Mouse (Mus musculus): ENCODE data around the gene Bcdin3d. TPM values are rescaled to one million over a fixed set of nuclear protein-coding genes. Genes with fewer than 3 reads are reported as not detected.

The Bcdin3d gene
- total and polyA plus RNA-seq, 2 experiments from 2014 or later, result 10.1 to 12.7 TPM

GRCm38 (mm10) chr15:99442358-99442757, 32.2 kb downstream of the Bcdin3d start:
- ATAC-seq (no peak), DNase-seq (ENCODE audit: low spot score) (no peak)
- Histone ChIP-seq H3K4me1 (ENCODE audit: insufficient read depth, low read length) (peaks cover 11% of the 10 kb centered on the region; the same call in 1 of the 2 replicates), H3K4me2 (ENCODE audit: low read depth, low read length) (no peak overlapping the region), H3K4me3 (ENCODE audit: low read length) (no peak overlapping the region), H3K9me3 (ENCODE audit: low read length) (no peaks in the 10 kb centered on the region), H3K27ac (no peak overlapping the region), H3K36me3 (ENCODE audit: insufficient read depth, low read length) (no peaks in the 10 kb centered on the region), H3K9ac (replicated peaks; ENCODE audit: low read length) (no peak overlapping the region), H3K27me3 (ENCODE audit: insufficient read depth, low read length) (no peaks in the 10 kb centered on the region)
- WGBS, result 85% methylated on average over 7 of the region's 7 CpGs
- no peak for TF ChIP-seq CTCF (IDR thresholded peaks at IDR 0.05; ENCODE audit: low read depth)

- 34% methylated on average over 8 of the region's 8 CpGs for WGBS
- Histone ChIP-seq H3K36me3 (ENCODE audit: insufficient read depth, low read length) (no peaks in the 10 kb centered on the region), H3K27me3 (ENCODE audit: insufficient read depth, low read length) (no peaks in the 10 kb centered on the region), H3K9me3 (ENCODE audit: low read length) (no peaks in the 10 kb centered on the region), H3K4me3 (ENCODE audit: low read length) (no peak overlapping the region), H3K4me1 (ENCODE audit: insufficient read depth, low read length) (peaks cover 14% of the 10 kb centered on the region), H3K9ac (replicated peaks; ENCODE audit: low read length) (0 out of 2 replicates have a peak overlapping the region, but pooled peaks have one; percentile 13), H3K27ac (peak overlapping the region; percentile 80), H3K4me2 (ENCODE audit: low read depth, low read length) (no peak overlapping the region)
- no peak for TF ChIP-seq CTCF (IDR thresholded peaks at IDR 0.05; ENCODE audit: low read depth)
- DNase-seq (ENCODE audit: low spot score), result peak; percentile 49
- 0 out of 2 replicates have a peak, but pooled peaks have one; percentile 18 for ATAC-seq
Observed at GRCm38 (mm10) chr15:99440816-99441457, 33.6 kb downstream of the Bcdin3d start.

GRCm38 (mm10) chr15:99440112-99440815, 34.3 kb downstream of the Bcdin3d start:
- H3K36me3 ChIP-seq (ENCODE audit: insufficient read depth, low read length), result no peaks in the 10 kb centered on the region
- peak; percentile 86 for DNase-seq (ENCODE audit: low spot score)
- no peaks in the 10 kb centered on the region for H3K27me3 ChIP-seq (ENCODE audit: insufficient read depth, low read length)
- H3K9ac ChIP-seq (replicated peaks; ENCODE audit: low read length), result 0 out of 2 replicates have a peak overlapping the region, but pooled peaks have one; percentile 13
- peak; percentile 88 for ATAC-seq
- WGBS, result 29% methylated on average over 2 of the region's 2 CpGs
- peak overlapping the region; percentile 80 for H3K27ac ChIP-seq
- no peak for TF ChIP-seq CTCF (IDR thresholded peaks at IDR 0.05; ENCODE audit: low read depth)
- H3K4me1 ChIP-seq (ENCODE audit: insufficient read depth, low read length), result peaks cover 16% of the 10 kb centered on the region
- no peak overlapping the region for H3K4me3 ChIP-seq (ENCODE audit: low read length)
- no peak overlapping the region for H3K4me2 ChIP-seq (ENCODE audit: low read depth, low read length)
- no peaks in the 10 kb centered on the region for H3K9me3 ChIP-seq (ENCODE audit: low read length)

GRCm38 (mm10) chr15:99438966-99439698, 35.4 kb downstream of the Bcdin3d start:
- H3K4me3 ChIP-seq (ENCODE audit: low read length), result no peak overlapping the region
- WGBS, result 82% methylated on average over 8 of the region's 8 CpGs
- ATAC-seq, result no peak
- H3K4me1 ChIP-seq (ENCODE audit: insufficient read depth, low read length), result peaks cover 16% of the 10 kb centered on the region
- no peak for TF ChIP-seq CTCF (IDR thresholded peaks at IDR 0.05; ENCODE audit: low read depth)
- DNase-seq (ENCODE audit: low spot score), result no peak
- H3K27ac ChIP-seq, result no peak overlapping the region
- H3K27me3 ChIP-seq (ENCODE audit: insufficient read depth, low read length), result no peaks in the 10 kb centered on the region
- no peaks in the 10 kb centered on the region for H3K9me3 ChIP-seq (ENCODE audit: low read length)
- H3K36me3 ChIP-seq (ENCODE audit: insufficient read depth, low read length), result no peaks in the 10 kb centered on the region
- no peak overlapping the region for H3K4me2 ChIP-seq (ENCODE audit: low read depth, low read length)
- H3K9ac ChIP-seq (replicated peaks; ENCODE audit: low read length), result no peak overlapping the region

- no peak overlapping the region for H3K9ac ChIP-seq (replicated peaks; ENCODE audit: low read length)
- H3K27me3 ChIP-seq (ENCODE audit: insufficient read depth, low read length), result no peaks in the 10 kb centered on the region
- no peak overlapping the region for H3K4me3 ChIP-seq (ENCODE audit: low read length)
- H3K4me1 ChIP-seq (ENCODE audit: insufficient read depth, low read length), result peaks cover 5% of the 10 kb centered on the region; the same call in 1 of the 2 replicates
- no peak for TF ChIP-seq CTCF (IDR thresholded peaks at IDR 0.05; ENCODE audit: low read depth)
- DNase-seq (ENCODE audit: low spot score), result no peak
- peaks cover 14% of the 10 kb centered on the region; the same call in 1 of the 2 replicates for H3K36me3 ChIP-seq (ENCODE audit: insufficient read depth, low read length)
- H3K9me3 ChIP-seq (ENCODE audit: low read length), result no peaks in the 10 kb centered on the region
- no peak overlapping the region for H3K4me2 ChIP-seq (ENCODE audit: low read depth, low read length)
- no peak for ATAC-seq
- 76% methylated on average over 12 of the region's 12 CpGs for WGBS
- no peak overlapping the region for H3K27ac ChIP-seq
Observed at GRCm38 (mm10) chr15:99433913-99434312, 40.6 kb downstream of the Bcdin3d start.

GRCm38 (mm10) chr15:99433081-99433718, 41.3 kb downstream of the Bcdin3d start:
- no peaks in the 10 kb centered on the region for H3K27me3 ChIP-seq (ENCODE audit: insufficient read depth, low read length)
- no peak overlapping the region for H3K4me3 ChIP-seq (ENCODE audit: low read length)
- H3K9ac ChIP-seq (replicated peaks; ENCODE audit: low read length), result no peak overlapping the region
- no peak for TF ChIP-seq CTCF (IDR thresholded peaks at IDR 0.05; ENCODE audit: low read depth)
- no peak overlapping the region for H3K4me2 ChIP-seq (ENCODE audit: low read depth, low read length)
- peaks cover 14% of the 10 kb centered on the region; the same call in 1 of the 2 replicates for H3K36me3 ChIP-seq (ENCODE audit: insufficient read depth, low read length)
- H3K4me1 ChIP-seq (ENCODE audit: insufficient read depth, low read length), result peaks cover 5% of the 10 kb centered on the region; the same call in 1 of the 2 replicates
- DNase-seq (ENCODE audit: low spot score) (no peak), ATAC-seq (no peak)
- no peak overlapping the region for H3K27ac ChIP-seq
- WGBS, result 82% methylated on average over 16 of the region's 16 CpGs
- no peaks in the 10 kb centered on the region for H3K9me3 ChIP-seq (ENCODE audit: low read length)

Data from hindbrain, postnatal 0 days (tissue).